In genomic region chr7:38228329-38228728, GRCm38 (mm10) we compare ENCODE assay signal across 8 mouse cellular contexts. TPM values are rescaled to one million over a fixed set of nuclear protein-coding genes. Genes with fewer than 3 reads are reported as not detected.
A peak's percentile ranks its signal among the peaks of the same experiment; 100 is the strongest.
DNase-seq lines count a peak whose midpoint lies in the region; ATAC-seq and TF ChIP-seq lines count a peak whose summit lies in the region.

No protein-coding gene starts in this region.

- peak overlapping the region; percentile 67 for H3K9ac ChIP-seq in ES-Bruce4 (ENCODE audit: low read depth, poor library complexity, severe bottlenecking)
- H3K9ac ChIP-seq in forebrain, embryonic 16.5 days (replicated peaks; ENCODE audit: low read depth, low read length): no peak overlapping the region
- H3K9ac ChIP-seq in liver, embryonic 15.5 days: no peak overlapping the region

- no peak for TF ChIP-seq POLR2A in ES-Bruce4 (IDR thresholded peaks at IDR 0.05; ENCODE audit: insufficient read depth, low read length)

- TF ChIP-seq EP300 in ES-Bruce4 (IDR thresholded peaks at IDR 0.05; ENCODE audit: insufficient read depth, low read depth, low read length): no peak

- peak; percentile 89 for DNase-seq in heart, adult 11 months
- DNase-seq in heart, postnatal 14 days: no peak
- DNase-seq in embryo, embryonic 10 days (ENCODE audit: low spot score): no peak
- DNase-seq in urinary bladder, postnatal 25 days (ENCODE audit: low spot score): no peak
- no peak for DNase-seq in embryo, embryonic 11 days

- no peak for ATAC-seq in forebrain, embryonic 16.5 days
- no peak for ATAC-seq in liver, embryonic 15.5 days (ENCODE audit: insufficient read depth)

- 27% methylated on average over 8 of the region's 8 CpGs for WGBS in forebrain, embryonic 16.5 days
- WGBS in liver, embryonic 15.5 days (ENCODE audit: insufficient replicate concordance): 25% methylated on average over 8 of the region's 8 CpGs

- intact Hi-C loops in heart, postnatal 14 days (cut with DNase I): no loop called here

- peak overlapping the region; percentile 81 for H3K4me3 ChIP-seq in ES-Bruce4 (ENCODE audit: low read depth, low read length)
- H3K4me3 ChIP-seq in forebrain, embryonic 16.5 days (replicated peaks; ENCODE audit: low read length): peak overlapping the region; percentile 46
- peak overlapping the region; percentile 62 for H3K4me3 ChIP-seq in liver, embryonic 15.5 days (replicated peaks)

- TF ChIP-seq CTCF in ES-Bruce4 (IDR thresholded peaks at IDR 0.05; ENCODE audit: low read depth, low read length): no peak

- H3K4me2 ChIP-seq in forebrain, embryonic 16.5 days (ENCODE audit: low read length): peak overlapping the region; percentile 76
- H3K4me2 ChIP-seq in liver, embryonic 15.5 days: peak overlapping the region; percentile 84

- no peak overlapping the region for H3K27ac ChIP-seq in ES-Bruce4 (ENCODE audit: insufficient read depth, low read length)
- no peak overlapping the region for H3K27ac ChIP-seq in forebrain, embryonic 16.5 days (ENCODE audit: low read length)
- H3K27ac ChIP-seq in liver, embryonic 15.5 days (replicated peaks): no peak overlapping the region

- no peaks in the 10 kb centered on the region for H3K36me3 ChIP-seq in ES-Bruce4 (ENCODE audit: control insufficient read depth, insufficient read depth, low read length, poor library complexity, severe bottlenecking)
- H3K36me3 ChIP-seq in forebrain, embryonic 16.5 days (ENCODE audit: control insufficient read depth, insufficient read depth): no peaks in the 10 kb centered on the region
- no peaks in the 10 kb centered on the region for H3K36me3 ChIP-seq in liver, embryonic 15.5 days (replicated peaks)

- no peaks in the 10 kb centered on the region for H3K27me3 ChIP-seq in ES-Bruce4 (ENCODE audit: control insufficient read depth, insufficient read depth, low read length, poor library complexity, severe bottlenecking)
- peaks cover 11% of the 10 kb centered on the region; the same call in 1 of the 2 replicates for H3K27me3 ChIP-seq in forebrain, embryonic 16.5 days (replicated peaks; ENCODE audit: control insufficient read depth, insufficient read depth, low read length)
- peaks cover 12% of the 10 kb centered on the region; the same call in 1 of the 2 replicates for H3K27me3 ChIP-seq in liver, embryonic 15.5 days

- H3K4me1 ChIP-seq in ES-Bruce4 (ENCODE audit: control insufficient read depth, insufficient read depth, low read length): peaks cover 7% of the 10 kb centered on the region
- H3K4me1 ChIP-seq in forebrain, embryonic 16.5 days (replicated peaks; ENCODE audit: control insufficient read depth, insufficient read depth, low read length): peaks cover 12% of the 10 kb centered on the region
- peaks cover 14% of the 10 kb centered on the region for H3K4me1 ChIP-seq in liver, embryonic 15.5 days (replicated peaks)

- H3K9me3 ChIP-seq in ES-Bruce4 (replicated peaks; ENCODE audit: control insufficient read depth, insufficient read depth, low read length, poor library complexity, severe bottlenecking): no peaks in the 10 kb centered on the region
- H3K9me3 ChIP-seq in forebrain, embryonic 16.5 days (ENCODE audit: control insufficient read depth, low read length): no peaks in the 10 kb centered on the region
- H3K9me3 ChIP-seq in liver, embryonic 15.5 days (replicated peaks): no peaks in the 10 kb centered on the region

RNA-seq across cellular contexts. Expression of gene Plekhf1, which starts 0.5 kb away (rescaled TPM):
- total RNA-seq in heart, postnatal 14 days (2021): 10 to 100 TPM; 13.9 to 16.0 TPM
- polyA plus RNA-seq in ES-Bruce4 (2011; ENCODE audit: insufficient read depth, insufficient read length, low read depth, missing spikeins): 1.5 and 1.6 TPM in 2 replicates
- polyA plus RNA-seq in forebrain, embryonic 16.5 days (2015; fragmentation: Nextera tagmentation; extraction: Ambion mirVana): 0.42 and 0.71 TPM in 2 replicates
- 0.53 and 0.66 TPM in 2 replicates for polyA plus RNA-seq in liver, embryonic 15.5 days (2015; fragmentation: Nextera tagmentation; extraction: Ambion mirVana)

RNA-seq across cellular contexts. Expression of gene Pop4, which starts 42.9 kb away (rescaled TPM):
- 10 to 100 TPM; 12.5 to 12.9 TPM for total RNA-seq in heart, postnatal 14 days (2021)
- 44.6 and 52.4 TPM in 2 replicates for polyA plus RNA-seq in ES-Bruce4 (2011; ENCODE audit: insufficient read depth, insufficient read length, low read depth, missing spikeins)
- 88.1 and 91.0 TPM in 2 replicates for polyA plus RNA-seq in forebrain, embryonic 16.5 days (2015; fragmentation: Nextera tagmentation; extraction: Ambion mirVana)
- 11.2 and 12.1 TPM in 2 replicates for polyA plus RNA-seq in liver, embryonic 15.5 days (2015; fragmentation: Nextera tagmentation; extraction: Ambion mirVana)

RNA-seq across cellular contexts. Expression of gene 1600014C10Rik, which starts 45.3 kb away (rescaled TPM):
- total RNA-seq in heart, postnatal 14 days (2021): 10 to 100 TPM; 26.0 to 27.3 TPM
- 5.3 and 7.0 TPM in 2 replicates for polyA plus RNA-seq in ES-Bruce4 (2011; ENCODE audit: insufficient read depth, insufficient read length, low read depth, missing spikeins)
- polyA plus RNA-seq in forebrain, embryonic 16.5 days (2015; fragmentation: Nextera tagmentation; extraction: Ambion mirVana): 17.7 and 18.7 TPM in 2 replicates
- polyA plus RNA-seq in liver, embryonic 15.5 days (2015; fragmentation: Nextera tagmentation; extraction: Ambion mirVana): 17.3 and 19.8 TPM in 2 replicates
